Mouse (Mus musculus) midbrain, embryonic 10.5 days (tissue): ENCODE data around the gene Snx15. TPM values are rescaled to one million over a fixed set of nuclear protein-coding genes. Genes with fewer than 3 reads are reported as not detected.

Experiments used
- DNase-seq: peaks from one replicate; pipeline ENCODE4 v3.0.0-alpha.2; 2017; ENCODE audit warnings: low spot score
- H3K27ac ChIP-seq: fragments of 300-500 bp; sonication (generic); replicated peaks from 2 replicates; pipeline ENCODE4 v1.5.1; 2016; ENCODE audit warnings: mild to moderate bottlenecking
- H3K27me3 ChIP-seq: fragments of 300-500 bp; sonication (generic); 2 replicates; pipeline ENCODE4 v1.6.1; 2016; ENCODE audit warnings: low read depth, mild to moderate bottlenecking; ENCODE audit not compliant: poor library complexity, severe bottlenecking
- H3K36me3 ChIP-seq: fragments of 300-500 bp; sonication (generic); 2 replicates; pipeline ENCODE4 v1.6.1; 2016; ENCODE audit warnings: mild to moderate bottlenecking, moderate library complexity
- H3K4me1 ChIP-seq: fragments of 300-500 bp; sonication (generic); 2 replicates; pipeline ENCODE4 v1.6.1; 2016
- H3K4me3 ChIP-seq: fragments of 300-500 bp; sonication (generic); 2 replicates; pipeline ENCODE4 v1.5.1; 2016; ENCODE audit warnings: mild to moderate bottlenecking, moderate library complexity
- H3K9me3 ChIP-seq: fragments of 300-500 bp; sonication (generic); replicated peaks from 2 replicates; pipeline ENCODE4 v1.6.1; 2016; ENCODE audit warnings: mild to moderate bottlenecking
- WGBS: fragments of 180-500 bp; shearing (Covaris S2); methylation state at CpG from one replicate; pipeline ENCODE4 v1.1.7; 2016; 5-methylcytosine and 5-hydroxymethylcytosine counted together
- polyA plus RNA-seq: library from polyadenylated mRNA; unstranded; fragments of >200 nt; fragmentation: Nextera tagmentation; extraction: Ambion mirVana; gene quantifications from 2 replicates; pipeline ENCODE4 v1.2.1, GENCODE M21; 2016

Gene Snx15
- polyA plus RNA-seq, 1 experiment from 2014 or later, result 24.0 TPM

- peaks cover 40% of the 10 kb centered on the region for H3K4me1 ChIP-seq
- 92% methylated on average over 12 of the region's 12 CpGs for WGBS
- H3K9me3 ChIP-seq, result no peaks in the 10 kb centered on the region
- H3K36me3 ChIP-seq, result peaks cover 41% of the 10 kb centered on the region
- peak within 1 kb of the TSS; percentile 4; the same call in 1 of the 2 replicates for H3K4me3 ChIP-seq
- no peak for DNase-seq
- H3K27me3 ChIP-seq, result no peaks in the 10 kb centered on the region
- no peak within 1 kb of the TSS for H3K27ac ChIP-seq
These were observed 48.1 kb downstream of the Snx15 start, which contains the start of gene Tmem262 for GRCm38 (mm10) chr19:6079983-6080480. Gene Tmem262 (plus strand): TSS chr19:6080033.

GRCm38 (mm10) chr19:6076564-6077393 is 51.3 kb downstream of the Snx15 start, which contains the start of gene Vps51:
Gene Vps51 (minus strand): TSS chr19:6077231.
- peaks cover 32% of the 10 kb centered on the region for H3K4me1 ChIP-seq
- peak; percentile 87 for DNase-seq
- WGBS, result 2% methylated on average over 33 of the region's 33 CpGs
- peak within 1 kb of the TSS; percentile 93 for H3K27ac ChIP-seq
- peaks cover 54% of the 10 kb centered on the region for H3K36me3 ChIP-seq
- H3K27me3 ChIP-seq, result no peaks in the 10 kb centered on the region
- no peaks in the 10 kb centered on the region for H3K9me3 ChIP-seq
- H3K4me3 ChIP-seq, result peak within 1 kb of the TSS; percentile 70

GRCm38 (mm10) chr19:6073889-6074288 is 54.2 kb downstream of the Snx15 start:
- Histone ChIP-seq H3K4me1 (peaks cover 32% of the 10 kb centered on the region), H3K27me3 (no peaks in the 10 kb centered on the region), H3K27ac (no peak overlapping the region), H3K36me3 (peaks cover 58% of the 10 kb centered on the region), H3K9me3 (no peaks in the 10 kb centered on the region), H3K4me3 (no peak overlapping the region)
- 89% methylated on average over 5 of the region's 5 CpGs for WGBS
- no peak for DNase-seq

- Histone ChIP-seq H3K36me3 (peaks cover 63% of the 10 kb centered on the region), H3K27me3 (no peaks in the 10 kb centered on the region), H3K27ac (no peak overlapping the region), H3K4me1 (peaks cover 38% of the 10 kb centered on the region), H3K9me3 (no peaks in the 10 kb centered on the region), H3K4me3 (peak overlapping the region; percentile 12; the same call in 1 of the 2 replicates)
- no peak for DNase-seq
- WGBS, result 96% methylated on average over 19 of the region's 19 CpGs
These were observed 56.8 kb downstream of the Snx15 start for GRCm38 (mm10) chr19:6071261-6071660.

GRCm38 (mm10) chr19:6070571-6071250 is 57.4 kb downstream of the Snx15 start:
- H3K36me3 ChIP-seq, result peaks cover 63% of the 10 kb centered on the region
- WGBS, result 91% methylated on average over 31 of the region's 31 CpGs
- peak overlapping the region; percentile 12; the same call in 1 of the 2 replicates for H3K4me3 ChIP-seq
- H3K4me1 ChIP-seq, result peaks cover 36% of the 10 kb centered on the region
- no peaks in the 10 kb centered on the region for H3K9me3 ChIP-seq
- no peaks in the 10 kb centered on the region for H3K27me3 ChIP-seq
- no peak for DNase-seq
- H3K27ac ChIP-seq, result no peak overlapping the region

- Histone ChIP-seq H3K4me1 (peaks cover 28% of the 10 kb centered on the region), H3K9me3 (no peaks in the 10 kb centered on the region), H3K36me3 (peaks cover 56% of the 10 kb centered on the region), H3K27me3 (no peaks in the 10 kb centered on the region), H3K27ac (no peak overlapping the region), H3K4me3 (no peak overlapping the region)
- DNase-seq, result no peak
- WGBS, result 93% methylated on average over 10 of the region's 10 CpGs
These were observed 58.3 kb downstream of the Snx15 start for GRCm38 (mm10) chr19:6069851-6070250.

Other genes with a start within 250 kb of the Snx15 start
- gene Tigd3, start 234.2 kb downstream of the Snx15 start, polyA plus RNA-seq, result 9.5 and 10.8 TPM in 2 replicates
- gene Dpf2, start 215.3 kb downstream of the Snx15 start, polyA plus RNA-seq, result 242 and 245 TPM in 2 replicates
- gene Cdc42ep2, start 203.5 kb downstream of the Snx15 start, polyA plus RNA-seq, result 1.8 and 2.2 TPM in 2 replicates
- gene Pola2, start 164.1 kb downstream of the Snx15 start, polyA plus RNA-seq, result 97.3 and 110 TPM in 2 replicates
- gene Slc22a20, start 142.2 kb downstream of the Snx15 start, polyA plus RNA-seq, result not detected in 2 replicates
- 4.1 and 4.3 TPM in 2 replicates for gene Capn1, start 112.4 kb downstream of the Snx15 start, polyA plus RNA-seq
- gene Syvn1, start 81.7 kb downstream of the Snx15 start, polyA plus RNA-seq, result 35.0 and 35.8 TPM in 2 replicates
- 85.3 and 88.4 TPM in 2 replicates for gene Mrpl49, start 70.5 kb downstream of the Snx15 start, polyA plus RNA-seq
- 711 and 835 TPM in 2 replicates for gene Fau, start 70.5 kb downstream of the Snx15 start, polyA plus RNA-seq
- gene Znhit2, start 67.1 kb downstream of the Snx15 start, polyA plus RNA-seq, result 36.6 and 37.2 TPM in 2 replicates
- gene Tm7sf2, start 59.9 kb downstream of the Snx15 start, polyA plus RNA-seq, result 37.3 and 41.9 TPM in 2 replicates
- 68.0 and 77.3 TPM in 2 replicates for gene Vps51, start 51.1 kb downstream of the Snx15 start, polyA plus RNA-seq
- not detected in 2 replicates for gene Tmem262, start 48.3 kb downstream of the Snx15 start, polyA plus RNA-seq
- gene Gm28374, start 46.0 kb downstream of the Snx15 start, polyA plus RNA-seq, result 2.4 and 3.1 TPM in 2 replicates
- 76.1 and 85.2 TPM in 2 replicates for gene Zfpl1, start 43.3 kb downstream of the Snx15 start, polyA plus RNA-seq
- gene Cdca5, start 43.3 kb downstream of the Snx15 start, polyA plus RNA-seq, result 70.2 and 75.4 TPM in 2 replicates
- gene AC131692.1, start 33.9 kb downstream of the Snx15 start, polyA plus RNA-seq, result 0.42 and 0.51 TPM in 2 replicates
- 0.72 and 0.99 TPM in 2 replicates for gene Naaladl1, start 22.5 kb downstream of the Snx15 start, polyA plus RNA-seq
- gene Sac3d1, start 9.7 kb downstream of the Snx15 start, polyA plus RNA-seq, result 61.8 and 70.0 TPM in 2 replicates
- gene Batf2, start 12.7 kb upstream of the Snx15 start, polyA plus RNA-seq, result not detected in 2 replicates
- gene Arl2, start 13.2 kb upstream of the Snx15 start, polyA plus RNA-seq, result 118 and 124 TPM in 2 replicates
- gene Majin, start 56.1 kb upstream of the Snx15 start, polyA plus RNA-seq, result not detected in 2 replicates
- not detected in 2 replicates for gene Gpha2, start 98.1 kb upstream of the Snx15 start, polyA plus RNA-seq
- 31.7 and 42.8 TPM in 2 replicates for gene Ppp2r5b, start 107.6 kb upstream of the Snx15 start, polyA plus RNA-seq
- 10.1 and 13.4 TPM in 2 replicates for gene Atg2a, start 113.4 kb upstream of the Snx15 start, polyA plus RNA-seq
- 81.6 and 93.5 TPM in 2 replicates for gene Ehd1, start 148.4 kb upstream of the Snx15 start, polyA plus RNA-seq
- gene Cdc42bpg, start 178.2 kb upstream of the Snx15 start, polyA plus RNA-seq, result 0.11 and 0.15 TPM in 2 replicates
- 124 and 128 TPM in 2 replicates for gene Men1, start 206.7 kb upstream of the Snx15 start, polyA plus RNA-seq
- gene Map4k2, start 212.8 kb upstream of the Snx15 start, polyA plus RNA-seq, result 11.3 and 13.8 TPM in 2 replicates
- gene Sf1, start 235.4 kb upstream of the Snx15 start, polyA plus RNA-seq, result 189 and 194 TPM in 2 replicates